Mouse (Mus musculus) central nervous system, embryonic 14 days (tissue): Measurements from ENCODE around the gene Dynlrb1. TPM values are rescaled to one million over a fixed set of nuclear protein-coding genes. Genes with fewer than 3 reads are reported as not detected.

Experiments
- polyA plus RNA-seq: library from polyadenylated mRNA; depleted of rRNA; stranded (reverse); fragments of >200 nt; gene quantifications from 2 replicates; pipeline ENCODE4 v1.2.3, GENCODE M21; 2012; rRNA removed

Dynlrb1 gene
- 713 and 731 TPM in 2 replicates for polyA plus RNA-seq

GRCm38 (mm10) chr2:155236362-155236992 is at the start of gene Dynlrb1:
Gene Dynlrb1 (plus strand): TSS chr2:155236533.

GRCm38 (mm10) chr2:155276195-155276594 is 39.9 kb downstream of the Dynlrb1 start, which contains the start of gene Map1lc3a:
Gene Map1lc3a (plus strand): TSS chr2:155276297.

Other genes with a start within 250 kb of the Dynlrb1 start
- gene Gm14226, start 218.3 kb upstream of the Dynlrb1 start, polyA plus RNA-seq = 0.20 and 0.41 TPM in 2 replicates
- 81.6 and 82.8 TPM in 2 replicates for gene Ahcy, start 162.0 kb upstream of the Dynlrb1 start, polyA plus RNA-seq
- 25.5 and 25.7 TPM in 2 replicates for gene Itch, start 103.0 kb upstream of the Dynlrb1 start, polyA plus RNA-seq
- gene Map1lc3a, start 39.8 kb downstream of the Dynlrb1 start, polyA plus RNA-seq = 201 and 225 TPM in 2 replicates
- gene Pigu, start 120.9 kb downstream of the Dynlrb1 start, polyA plus RNA-seq = 50.4 and 51.8 TPM in 2 replicates
- 109 and 119 TPM in 2 replicates for gene Trp53inp2, start 144.5 kb downstream of the Dynlrb1 start, polyA plus RNA-seq
- gene Ncoa6, start 237.4 kb downstream of the Dynlrb1 start, polyA plus RNA-seq = 64.2 and 67.5 TPM in 2 replicates